Mouse (Mus musculus) olfactory bulb, adult 2 months (tissue): Measurements from ENCODE around the gene Nfx1.

Experiments
- CTCF ChIP-seq: fragments of 200-500 bp; IDR thresholded peaks from 2 replicates; pipeline ENCODE4 v1.5.1; 2012; ENCODE audit warnings: low read depth, mild to moderate bottlenecking, low read length, moderate library complexity; ENCODE audit not compliant: insufficient read depth
- POLR2A ChIP-seq: fragments of 200-500 bp; IDR thresholded peaks from 2 replicates; pipeline ENCODE4 v1.6.1; 2012; ENCODE audit warnings: mild to moderate bottlenecking, low read depth, low read length, moderate library complexity; ENCODE audit not compliant: insufficient read depth

GRCm38 (mm10) chr4:41013351-41013750, 42.6 kb downstream of the Nfx1 start:
- TF ChIP-seq CTCF (no peak), POLR2A (no peak)
